Mouse (Mus musculus) thymus, adult 2 months (tissue): ENCODE measurements around the gene Mad1l1. TPM values are rescaled to one million over a fixed set of nuclear protein-coding genes. Genes with fewer than 3 reads are reported as not detected.

Source experiments
- DNase-seq: peaks from one replicate; pipeline ENCODE4 v3.0.0; 2021
- H3K27ac ChIP-seq: fragments of 200-500 bp; 2 replicates; pipeline ENCODE4 v1.5.1; 2012; ENCODE audit warnings: low read length, control low read depth; ENCODE audit not compliant: control insufficient read depth, insufficient read depth
- H3K27me3 ChIP-seq: fragments of 200-500 bp; 2 replicates; pipeline ENCODE4 v1.6.1; 2012; ENCODE audit warnings: mild to moderate bottlenecking, low read length, moderate library complexity, mixed read lengths; ENCODE audit not compliant: control insufficient read depth, insufficient read depth
- H3K36me3 ChIP-seq: fragments of 200-500 bp; 2 replicates; pipeline ENCODE4 v1.6.1; 2012; ENCODE audit warnings: mild to moderate bottlenecking, low read length, moderate library complexity; ENCODE audit not compliant: control insufficient read depth, insufficient read depth
- H3K4me1 ChIP-seq: fragments of 200-500 bp; replicated peaks from 2 replicates; pipeline ENCODE4 v1.6.1; 2012; ENCODE audit warnings: low read length; ENCODE audit not compliant: control insufficient read depth, insufficient read depth
- H3K4me3 ChIP-seq: fragments of 200-500 bp; 2 replicates; pipeline ENCODE4 v1.5.1; 2012; ENCODE audit warnings: mild to moderate bottlenecking, low read length, control low read depth, moderate library complexity; ENCODE audit not compliant: control insufficient read depth, insufficient read depth
- CTCF ChIP-seq: fragments of 200-500 bp; IDR thresholded peaks from 2 replicates; pipeline ENCODE4 v1.5.1; 2012; ENCODE audit warnings: mild to moderate bottlenecking, control low read depth, low read length, moderate library complexity, borderline replicate concordance; ENCODE audit not compliant: control insufficient read depth, poor library complexity, insufficient read depth; ENCODE audit errors: extremely low read depth
- POLR2A ChIP-seq: fragments of 200-500 bp; IDR thresholded peaks from 2 replicates; pipeline ENCODE4 v1.6.1; 2012; ENCODE audit warnings: mild to moderate bottlenecking, low read length, control low read depth, moderate library complexity; ENCODE audit not compliant: control insufficient read depth, poor library complexity, insufficient read depth; ENCODE audit errors: extremely low read depth
- WGBS: fragments of 180-500 bp; shearing (Covaris S2); methylation state at CpG from one replicate; pipeline ENCODE4 v1.1.7; 2018; 5-methylcytosine and 5-hydroxymethylcytosine counted together
- polyA plus RNA-seq: library from polyadenylated mRNA; depleted of rRNA; stranded (reverse); fragments of >200 nt; gene quantifications from 2 replicates; pipeline ENCODE4 v1.2.3, GENCODE M21; 2012; rRNA removed

Mad1l1 gene
- polyA plus RNA-seq, 1 experiment, result 252 TPM

GRCm38 (mm10) chr5:139959741-139960140 lies 361.6 kb downstream of the Mad1l1 start:
- H3K4me3 ChIP-seq, result no peak overlapping the region
- TF ChIP-seq CTCF (no peak), POLR2A (no peak)
- 92% methylated on average over 4 of the region's 4 CpGs for WGBS
- DNase-seq, result no peak
- H3K4me1 ChIP-seq, result peaks cover 9% of the 10 kb centered on the region; the same call in 1 of the 2 replicates
- no peaks in the 10 kb centered on the region for H3K27me3 ChIP-seq
- no peak overlapping the region for H3K27ac ChIP-seq
- H3K36me3 ChIP-seq, result no peaks in the 10 kb centered on the region

Other genes starting within 250 kb of the Mad1l1 start
- 23.3 and 25.0 TPM in 2 replicates for gene Nudt1, start 104 bp upstream of the Mad1l1 start, polyA plus RNA-seq
- 9.0 and 10.0 TPM in 2 replicates for gene Mrm2, start 10.3 kb upstream of the Mad1l1 start, polyA plus RNA-seq
- 12.4 and 14.7 TPM in 2 replicates for gene Snx8, start 67.7 kb upstream of the Mad1l1 start, polyA plus RNA-seq
- gene Eif3b, start 97.8 kb upstream of the Mad1l1 start, polyA plus RNA-seq, result 114 and 121 TPM in 2 replicates
- gene Gm4869, start 124.1 kb upstream of the Mad1l1 start, polyA plus RNA-seq, result 0.05 and 0.22 TPM in 2 replicates
- 24.0 and 28.7 TPM in 2 replicates for gene Chst12, start 184.0 kb upstream of the Mad1l1 start, polyA plus RNA-seq
- 2.7 TPM in 2 replicates for gene Grifin, start 243.5 kb upstream of the Mad1l1 start, polyA plus RNA-seq